ENCODE assay signal across 8 mouse cellular contexts in genomic region chr9:57467896-57468549, GRCm38 (mm10). TPM values are rescaled to one million over a fixed set of nuclear protein-coding genes. Genes with fewer than 3 reads are reported as not detected.
DNase-seq lines count a peak whose midpoint lies in the region; ATAC-seq and TF ChIP-seq lines count a peak whose summit lies in the region.

Gene Scamp5, minus strand, starts transcription at chr9:57468060.

- peak; percentile 94 for ATAC-seq in hindbrain, embryonic 16.5 days

- TF ChIP-seq CTCF in gastrocnemius, adult 2 months (IDR thresholded peaks at IDR 0.05) = no peak

- no peaks in the 10 kb centered on the region for H3K9me3 ChIP-seq in hindbrain, embryonic 16.5 days (ENCODE audit: control insufficient read depth, low read length)

- H3K4me2 ChIP-seq in hindbrain, embryonic 16.5 days (ENCODE audit: low read length) = peak within 1 kb of the TSS; percentile 79

- H3K4me1 ChIP-seq in hindbrain, embryonic 16.5 days (ENCODE audit: control insufficient read depth, insufficient read depth, low read depth, low read length) = peaks cover 21% of the 10 kb centered on the region

- peaks cover 2% of the 10 kb centered on the region; the same call in 1 of the 2 replicates for H3K27me3 ChIP-seq in hindbrain, embryonic 16.5 days (replicated peaks; ENCODE audit: control insufficient read depth, insufficient read depth, low read length)

- WGBS in hindbrain, embryonic 16.5 days = 2% methylated on average over 48 of the region's 48 CpGs

- H3K36me3 ChIP-seq in hindbrain, embryonic 16.5 days (ENCODE audit: control insufficient read depth, insufficient read depth, low read length) = no peaks in the 10 kb centered on the region

- peak within 1 kb of the TSS; percentile 97 for H3K9ac ChIP-seq in hindbrain, embryonic 16.5 days (ENCODE audit: low read depth, low read length)

- peak within 1 kb of the TSS; percentile 87 for H3K4me3 ChIP-seq in gastrocnemius, adult 2 months
- H3K4me3 ChIP-seq in hindbrain, embryonic 16.5 days (ENCODE audit: low read length) = peak within 1 kb of the TSS; percentile 84

- DNase-seq in T-cell, adult 2 months (ENCODE audit: low spot score) = peak; percentile 55
- DNase-seq in cerebellum, postnatal 36 days = peak; percentile 90 to 93
- DNase-seq in gastrocnemius, adult 2 months = peak; percentile 90
- peak; percentile 91 for DNase-seq in left cerebral cortex, adult 11 months (ENCODE audit: low spot score)
- DNase-seq in lung, postnatal 36 days = peak; percentile 91
- DNase-seq in retina, postnatal 1 day = peak; percentile 96
- DNase-seq in thymus, postnatal 4 days = peak; percentile 94

- H3K27ac ChIP-seq in gastrocnemius, adult 2 months = peak within 1 kb of the TSS; percentile 73
- H3K27ac ChIP-seq in hindbrain, embryonic 16.5 days (ENCODE audit: low read depth, low read length) = peak within 1 kb of the TSS; percentile 89

- intact Hi-C loops in gastrocnemius, adult 2 months (cut with DNase I) = no loop called here

RNA-seq across cellular contexts. Expression of gene Scamp5, which starts in this region (rescaled TPM):
- total RNA-seq in gastrocnemius, adult 2 months (2021) = under 1 TPM; 0.82 to 0.95 TPM
- 165 and 168 TPM in 2 replicates for polyA plus RNA-seq in hindbrain, embryonic 16.5 days (2015; fragmentation: Nextera tagmentation; extraction: Ambion mirVana)

Comparison
In these comparisons a context has a peak if more than half of its experiments do, and no peak if none do; other contexts are left out.
1. Peak in every context shown above with its lines: DNase-seq, ATAC-seq, H3K4me3 ChIP-seq and H3K27ac ChIP-seq.
2. Peak in DNase-seq, H3K4me3 ChIP-seq and H3K27ac ChIP-seq in gastrocnemius, adult 2 months; RNA of the gene not detected or under 1 TPM.